Mouse (Mus musculus) hindbrain, embryonic 10.5 days (tissue): ENCODE measurements at regions not wholly inside any gene's neighbourhood (a gene's known extent, or its start where the extent isn't known, plus 50 kb on each side); places are given as distances from the start of the nearest gene placed in this dataset.

ENCODE experiments used
- DNase-seq: peaks from one replicate; pipeline ENCODE4 v3.0.0-alpha.2; 2017; ENCODE audit warnings: low spot score
- H3K27ac ChIP-seq: fragments of 300-500 bp; sonication (generic); 2 replicates; pipeline ENCODE4 v1.5.1; 2016; ENCODE audit warnings: mild to moderate bottlenecking, moderate library complexity
- H3K27me3 ChIP-seq: fragments of 300-500 bp; sonication (generic); 2 replicates; pipeline ENCODE4 v1.6.1; 2016; ENCODE audit warnings: mild to moderate bottlenecking; ENCODE audit not compliant: poor library complexity, insufficient read depth, severe bottlenecking
- H3K36me3 ChIP-seq: fragments of 300-500 bp; sonication (generic); 2 replicates; pipeline ENCODE4 v1.6.1; 2016; ENCODE audit warnings: mild to moderate bottlenecking, moderate library complexity
- H3K4me1 ChIP-seq: fragments of 300-500 bp; sonication (generic); replicated peaks from 2 replicates; pipeline ENCODE4 v1.6.1; 2016; ENCODE audit warnings: mild to moderate bottlenecking
- H3K4me3 ChIP-seq: fragments of 300-500 bp; sonication (generic); 2 replicates; pipeline ENCODE4 v1.5.1; 2016; ENCODE audit warnings: mild to moderate bottlenecking, moderate library complexity
- H3K9me3 ChIP-seq: fragments of 300-500 bp; sonication (generic); 2 replicates; pipeline ENCODE4 v1.6.1; 2016; ENCODE audit warnings: mild to moderate bottlenecking, moderate library complexity
- WGBS: fragments of 180-500 bp; shearing (Covaris S2); methylation state at CpG from one replicate; pipeline ENCODE4 v1.1.7; 2016; 5-methylcytosine and 5-hydroxymethylcytosine counted together

DNA sequence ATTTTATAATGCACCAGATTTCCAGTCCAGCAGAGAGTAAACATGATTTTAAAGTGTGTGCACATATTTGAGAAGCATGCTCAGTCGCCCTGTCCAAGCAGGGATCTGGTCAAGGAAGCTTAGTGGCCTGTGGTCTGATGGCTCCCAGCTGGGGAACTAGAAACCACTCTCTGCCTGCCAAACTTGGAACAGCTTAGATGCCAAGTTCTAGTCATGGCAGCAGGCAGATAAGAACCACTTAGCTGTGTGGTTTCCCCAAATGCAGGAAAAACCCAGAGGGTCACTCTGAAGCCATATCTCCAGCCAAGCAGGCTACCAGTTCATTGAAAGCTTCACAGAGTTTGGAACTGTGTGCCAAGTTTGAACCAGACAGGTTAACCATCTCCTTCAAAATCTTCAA lies 86.1 kb downstream of the Fam114a2 start:
- H3K4me3 ChIP-seq: no peak overlapping the region
- H3K9me3 ChIP-seq: no peaks in the 10 kb centered on the region
- H3K27ac ChIP-seq: no peak overlapping the region
- DNase-seq: no peak
- no peaks in the 10 kb centered on the region for H3K4me1 ChIP-seq
- no peaks in the 10 kb centered on the region for H3K36me3 ChIP-seq
- no peaks in the 10 kb centered on the region for H3K27me3 ChIP-seq
- WGBS: 73% methylated on average over 1 of the region's 1 CpGs

DNA sequence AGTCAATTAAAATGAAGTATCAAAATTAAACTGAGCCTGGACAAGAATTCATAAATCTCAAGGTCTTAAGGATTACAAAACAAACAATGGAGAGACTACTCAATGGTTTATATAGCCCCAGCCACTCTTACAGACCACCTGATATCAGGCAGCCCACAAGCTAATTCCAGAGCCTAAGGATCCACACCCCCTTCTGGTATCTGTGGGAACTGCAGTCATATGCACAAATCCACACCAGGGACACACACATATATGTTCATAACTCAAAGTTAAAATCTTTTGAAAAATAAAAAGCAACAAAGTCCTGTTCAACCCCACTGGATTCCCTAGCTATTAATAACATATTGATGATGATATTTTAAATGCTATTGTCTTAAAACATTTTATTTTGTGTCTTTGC lies 86.5 kb downstream of the Fam114a2 start:
- H3K9me3 ChIP-seq: no peaks in the 10 kb centered on the region
- no peaks in the 10 kb centered on the region for H3K27me3 ChIP-seq
- no peak overlapping the region for H3K4me3 ChIP-seq
- no peak for DNase-seq
- no peaks in the 10 kb centered on the region for H3K36me3 ChIP-seq
- no peak overlapping the region for H3K27ac ChIP-seq
- H3K4me1 ChIP-seq: no peaks in the 10 kb centered on the region

DNA sequence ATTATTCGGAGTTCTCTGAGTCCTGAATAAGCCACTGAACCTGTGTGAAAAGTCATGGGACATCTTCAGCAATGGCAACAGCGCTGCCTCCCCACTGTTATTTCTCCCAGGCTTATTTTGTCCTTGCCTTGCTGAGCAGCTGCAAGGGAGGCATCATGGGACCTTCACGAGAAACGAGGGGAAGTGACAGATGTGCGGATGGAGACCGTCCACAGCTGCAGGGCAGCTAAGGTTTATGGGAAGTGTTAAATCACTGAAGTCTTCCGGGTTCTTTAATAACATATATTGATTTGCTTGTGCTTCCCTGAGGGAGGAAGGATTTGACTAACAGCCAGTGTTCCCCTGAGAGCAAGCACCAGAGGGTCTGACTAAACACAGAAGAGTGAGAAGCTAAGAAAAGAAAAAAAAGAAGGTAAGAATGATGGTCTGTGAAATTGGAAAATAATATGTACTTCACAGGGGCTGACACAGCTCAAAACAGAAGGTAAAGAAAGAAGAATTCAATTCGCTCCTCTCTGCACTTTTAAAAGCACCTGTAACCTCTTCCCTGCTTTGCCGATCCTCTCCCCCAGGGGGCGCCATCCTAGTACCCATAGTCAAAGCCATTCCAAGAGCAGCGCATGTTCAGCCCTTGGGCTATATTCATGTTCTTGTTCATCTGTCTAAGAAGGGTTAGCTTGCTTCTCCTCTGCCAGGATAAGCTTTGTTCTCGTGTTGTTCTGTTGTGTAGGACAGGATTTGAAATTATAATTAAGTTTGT lies 92.2 kb downstream of the Fam114a2 start:
- Histone ChIP-seq H3K27ac (no peak overlapping the region), H3K9me3 (no peaks in the 10 kb centered on the region), H3K27me3 (no peaks in the 10 kb centered on the region), H3K4me3 (no peak overlapping the region), H3K4me1 (no peaks in the 10 kb centered on the region), H3K36me3 (no peaks in the 10 kb centered on the region)
- DNase-seq: peak; percentile 12
- WGBS: 70% methylated on average over 12 of the region's 12 CpGs

DNA sequence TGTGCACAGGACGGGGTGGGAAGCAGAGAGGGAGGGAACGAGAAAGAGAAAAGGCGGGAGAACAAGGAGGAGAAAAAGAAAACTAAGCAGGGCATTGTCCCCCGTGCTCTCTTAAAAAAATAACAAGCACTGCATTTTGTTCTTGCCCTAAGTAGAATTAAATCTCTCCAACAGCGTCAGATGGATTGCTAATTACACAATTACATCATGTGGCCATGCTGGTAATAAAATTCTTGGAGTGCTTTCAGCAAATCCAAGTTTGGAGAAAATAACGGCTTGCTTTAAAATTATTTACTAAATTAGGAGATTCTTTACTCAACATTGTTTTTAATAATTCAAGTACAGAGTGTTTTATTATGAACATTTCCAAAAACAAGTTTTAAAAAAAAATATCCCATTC lies 99.0 kb downstream of the Fam114a2 start:
- DNase-seq: no peak
- H3K9me3 ChIP-seq: no peaks in the 10 kb centered on the region
- no peaks in the 10 kb centered on the region for H3K27me3 ChIP-seq
- H3K4me1 ChIP-seq: peaks cover 7% of the 10 kb centered on the region; the same call in 1 of the 2 replicates
- WGBS: 86% methylated on average over 6 of the region's 6 CpGs
- H3K4me3 ChIP-seq: no peak overlapping the region
- no peak overlapping the region for H3K27ac ChIP-seq
- H3K36me3 ChIP-seq: no peaks in the 10 kb centered on the region

DNA sequence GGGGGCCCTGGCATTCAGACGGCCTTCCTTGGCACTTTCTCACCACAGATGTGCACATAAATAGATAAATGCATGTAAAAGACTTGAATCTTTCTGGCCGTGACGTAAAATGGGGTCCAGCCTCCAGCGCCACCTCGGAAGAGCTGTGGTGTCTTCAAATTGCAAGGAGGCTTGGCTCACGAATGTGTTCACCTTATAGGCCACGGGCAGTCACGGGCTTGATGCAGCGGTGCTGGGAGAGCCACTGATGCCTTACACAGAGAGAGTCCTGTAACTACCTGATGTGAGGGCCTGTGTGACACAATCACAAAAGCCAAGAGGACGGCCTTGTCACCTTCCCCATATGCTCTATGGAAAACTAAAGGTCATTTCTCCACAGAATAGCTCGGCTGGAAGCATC lies 102.4 kb downstream of the Fam114a2 start:
- Histone ChIP-seq H3K9me3 (no peaks in the 10 kb centered on the region), H3K36me3 (no peaks in the 10 kb centered on the region), H3K27ac (no peak overlapping the region), H3K4me3 (no peak overlapping the region), H3K4me1 (peaks cover 7% of the 10 kb centered on the region; the same call in 1 of the 2 replicates), H3K27me3 (no peaks in the 10 kb centered on the region)
- no peak for DNase-seq
- WGBS: 90% methylated on average over 11 of the region's 11 CpGs

DNA sequence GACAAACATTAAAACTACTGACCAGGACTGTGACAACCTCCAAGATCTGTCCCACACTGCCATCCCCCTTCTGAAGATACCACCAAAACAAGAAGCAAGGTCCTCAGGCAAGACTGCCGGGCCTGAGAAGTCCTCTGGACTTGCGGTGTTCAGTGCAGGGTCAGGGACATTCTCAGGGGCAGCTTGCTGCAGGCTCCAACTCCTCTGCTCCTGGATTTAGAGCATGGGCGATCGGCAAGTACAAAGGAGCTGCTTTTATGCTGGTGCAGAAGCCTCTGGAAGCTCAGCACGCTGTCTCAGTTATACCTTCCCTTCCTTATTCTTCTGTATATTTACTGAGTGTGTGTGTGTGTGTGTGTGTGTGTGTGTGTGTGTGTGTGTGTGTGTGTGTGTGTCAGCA lies 103.2 kb downstream of the Fam114a2 start:
- H3K36me3 ChIP-seq: no peaks in the 10 kb centered on the region
- WGBS: 82% methylated on average over 5 of the region's 5 CpGs

DNA sequence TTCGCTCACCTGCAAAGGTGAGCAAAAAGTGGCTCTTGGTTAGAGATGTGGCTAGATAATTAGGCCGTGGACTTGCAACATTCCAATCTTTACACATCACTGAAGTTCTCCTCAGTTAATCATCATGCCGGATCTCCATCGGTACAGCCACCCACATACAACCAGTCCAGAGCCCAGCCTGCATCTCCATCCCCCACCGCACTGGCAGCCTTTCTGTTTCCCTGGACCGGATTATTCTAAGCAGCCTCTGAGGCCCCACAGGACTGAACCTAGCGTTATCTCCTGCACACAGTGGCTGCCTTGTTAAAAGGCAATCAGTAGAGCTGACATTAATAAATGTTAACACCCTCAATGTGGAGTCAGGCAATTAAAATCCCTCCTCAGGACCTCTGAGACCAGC lies 103.7 kb downstream of the Fam114a2 start:
- 85% methylated on average over 7 of the region's 7 CpGs for WGBS
- no peak for DNase-seq
- Histone ChIP-seq H3K36me3 (no peaks in the 10 kb centered on the region), H3K27ac (no peak overlapping the region), H3K27me3 (no peaks in the 10 kb centered on the region), H3K9me3 (no peaks in the 10 kb centered on the region), H3K4me1 (peaks cover 7% of the 10 kb centered on the region; the same call in 1 of the 2 replicates), H3K4me3 (no peak overlapping the region)

More for the DNA sequence above, 103.2 kb downstream of the Fam114a2 start:
- no peak overlapping the region for H3K4me3 ChIP-seq
- H3K9me3 ChIP-seq: no peaks in the 10 kb centered on the region
- no peaks in the 10 kb centered on the region for H3K27me3 ChIP-seq
- DNase-seq: no peak
- peaks cover 7% of the 10 kb centered on the region; the same call in 1 of the 2 replicates for H3K4me1 ChIP-seq
- H3K27ac ChIP-seq: 0 out of 2 replicates have a peak overlapping the region, but pooled peaks have one; percentile 8

DNA sequence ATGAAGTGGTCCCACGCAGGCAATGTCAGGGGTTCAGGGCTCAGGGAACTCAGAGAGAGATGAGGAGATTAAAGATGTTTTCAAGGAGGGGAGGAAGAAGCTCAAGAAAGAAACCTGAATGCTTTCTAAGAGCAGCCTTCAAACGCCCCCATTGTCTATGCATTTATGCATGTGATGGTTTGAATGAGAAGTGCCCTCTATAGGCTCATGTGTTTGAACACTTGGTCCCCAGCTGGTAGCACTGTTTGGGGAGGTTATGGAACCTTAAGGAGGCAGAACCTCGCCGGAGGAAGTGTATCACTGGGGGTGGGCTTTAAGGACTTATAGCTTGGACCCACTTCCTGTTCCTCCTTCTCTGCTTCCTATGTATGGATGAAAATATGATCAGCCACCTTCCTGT lies 105.1 kb downstream of the Fam114a2 start:
- H3K27me3 ChIP-seq: no peaks in the 10 kb centered on the region
- H3K27ac ChIP-seq: no peak overlapping the region
- 81% methylated on average over 4 of the region's 4 CpGs for WGBS
- no peaks in the 10 kb centered on the region for H3K36me3 ChIP-seq
- no peaks in the 10 kb centered on the region for H3K9me3 ChIP-seq
- no peak for DNase-seq
- no peak overlapping the region for H3K4me3 ChIP-seq
- peaks cover 7% of the 10 kb centered on the region; the same call in 1 of the 2 replicates for H3K4me1 ChIP-seq

DNA sequence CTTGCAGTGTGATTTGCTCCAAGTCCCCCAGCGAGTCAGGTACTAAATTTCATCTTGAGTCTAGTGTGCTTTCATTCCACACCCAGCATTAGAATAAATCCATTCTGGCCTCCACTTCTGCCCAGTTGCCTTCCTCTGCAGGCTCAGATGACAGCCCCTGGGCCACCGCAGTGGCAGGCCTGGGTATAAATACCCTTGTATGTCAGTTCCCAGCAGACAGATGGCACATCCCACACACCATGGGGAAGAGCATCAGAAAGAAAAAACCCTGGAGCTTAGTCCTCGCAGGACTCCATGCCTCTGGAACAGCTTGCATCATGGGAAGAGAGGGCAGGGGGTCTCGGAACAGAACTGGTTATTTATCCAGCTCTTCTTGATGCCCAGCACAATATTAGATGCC lies 105.7 kb downstream of the Fam114a2 start:
- Histone ChIP-seq H3K4me1 (peaks cover 7% of the 10 kb centered on the region; the same call in 1 of the 2 replicates), H3K9me3 (no peaks in the 10 kb centered on the region), H3K27ac (no peak overlapping the region), H3K27me3 (no peaks in the 10 kb centered on the region), H3K36me3 (no peaks in the 10 kb centered on the region), H3K4me3 (no peak overlapping the region)
- 89% methylated on average over 4 of the region's 4 CpGs for WGBS
- no peak for DNase-seq

DNA sequence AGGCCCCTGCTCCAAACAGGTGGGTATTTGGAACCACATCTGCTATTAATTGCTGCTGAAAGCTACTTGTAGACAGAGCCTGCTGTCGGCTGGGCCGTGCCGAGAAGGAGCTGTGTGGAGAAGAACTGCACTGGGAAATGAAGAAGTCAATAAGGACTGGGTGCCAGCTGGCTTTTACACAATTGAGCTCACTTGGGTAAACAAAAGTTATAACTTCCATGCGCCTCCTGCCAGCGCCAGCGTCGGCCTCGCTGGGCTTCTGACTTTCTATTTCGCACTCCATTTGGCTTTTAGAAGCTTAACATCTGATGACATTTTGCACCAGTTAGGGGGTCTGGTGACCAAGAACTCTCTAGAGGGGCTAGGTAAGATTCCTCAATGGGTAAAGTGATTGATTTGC lies 114.2 kb downstream of the Fam114a2 start:
- H3K27me3 ChIP-seq: no peaks in the 10 kb centered on the region
- no peaks in the 10 kb centered on the region; the same call in 1 of the 2 replicates for H3K9me3 ChIP-seq
- no peak overlapping the region for H3K4me3 ChIP-seq
- H3K36me3 ChIP-seq: no peaks in the 10 kb centered on the region
- H3K27ac ChIP-seq: no peak overlapping the region
- peak; percentile 4 for DNase-seq
- no peaks in the 10 kb centered on the region for H3K4me1 ChIP-seq
- WGBS: 68% methylated on average over 9 of the region's 9 CpGs

DNA sequence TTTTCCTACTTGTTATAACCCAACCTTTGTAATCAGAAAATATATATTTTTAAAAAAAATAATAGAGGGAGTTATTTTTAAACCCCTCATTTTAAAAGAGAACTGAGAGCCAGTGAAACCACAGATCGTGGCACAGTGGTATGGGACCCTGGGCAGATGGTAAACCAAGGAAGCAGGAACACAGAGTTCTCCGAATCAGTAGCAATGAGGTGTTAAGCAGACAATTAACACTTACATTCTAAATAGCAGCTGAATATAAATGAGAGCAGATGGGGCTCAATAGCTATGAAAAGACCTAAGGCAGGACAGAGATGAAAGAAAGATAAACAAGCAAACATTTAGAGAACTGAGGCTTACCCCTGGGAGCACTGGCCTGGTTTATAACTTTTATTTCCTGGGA lies 116.8 kb downstream of the Fam114a2 start:
- H3K27ac ChIP-seq: no peak overlapping the region
- no peaks in the 10 kb centered on the region; the same call in 1 of the 2 replicates for H3K9me3 ChIP-seq
- no peak for DNase-seq
- H3K36me3 ChIP-seq: no peaks in the 10 kb centered on the region
- WGBS: 71% methylated on average over 2 of the region's 2 CpGs
- no peaks in the 10 kb centered on the region for H3K27me3 ChIP-seq
- no peak overlapping the region for H3K4me3 ChIP-seq
- no peaks in the 10 kb centered on the region for H3K4me1 ChIP-seq

DNA sequence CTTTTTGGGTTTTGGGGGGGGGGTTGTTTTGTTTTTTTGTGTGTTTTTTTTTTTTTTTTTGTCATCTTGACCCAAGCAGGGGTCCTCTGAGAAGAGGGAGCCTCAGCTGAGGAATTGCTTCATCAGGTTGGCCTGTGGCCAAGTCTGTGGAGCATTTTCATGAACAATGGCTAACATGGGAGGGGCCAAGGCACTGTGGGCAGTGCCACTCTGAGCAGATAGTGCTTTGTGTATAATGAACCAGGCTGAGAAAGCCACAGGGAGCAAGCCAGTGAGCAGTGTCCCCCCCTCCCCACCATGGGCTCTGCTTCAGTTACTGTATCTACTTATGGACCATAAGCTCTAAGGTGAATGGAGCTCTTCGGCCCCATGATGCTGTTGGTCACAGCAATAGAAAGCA lies 119.1 kb downstream of the Fam114a2 start:
- no peaks in the 10 kb centered on the region for H3K27me3 ChIP-seq
- WGBS: 88% methylated on average over 1 of the region's 1 CpGs
- no peaks in the 10 kb centered on the region for H3K36me3 ChIP-seq
- no peak overlapping the region for H3K27ac ChIP-seq
- no peak for DNase-seq
- no peak overlapping the region for H3K4me3 ChIP-seq
- no peaks in the 10 kb centered on the region for H3K4me1 ChIP-seq
- H3K9me3 ChIP-seq: no peaks in the 10 kb centered on the region

DNA sequence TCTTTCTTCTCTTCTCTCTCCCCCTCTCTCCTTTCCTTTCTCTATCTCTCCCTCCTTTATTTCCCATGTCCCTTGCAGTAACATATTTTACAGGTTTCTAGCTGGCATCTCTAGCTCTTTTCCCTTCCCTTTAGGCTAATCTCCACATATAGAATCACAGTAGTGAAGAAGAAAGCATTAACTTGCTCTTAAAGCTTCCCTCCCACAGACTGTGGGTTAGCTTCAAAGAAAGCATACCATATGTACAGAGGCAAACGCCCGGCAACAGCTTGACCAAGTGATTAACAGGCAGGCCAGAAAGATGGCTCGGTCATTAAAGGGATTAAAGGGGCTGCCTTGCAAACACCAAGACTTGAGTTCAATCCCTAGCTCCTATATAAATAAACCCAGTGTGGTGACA lies 122.0 kb downstream of the Fam114a2 start:
- Histone ChIP-seq H3K36me3 (no peaks in the 10 kb centered on the region), H3K9me3 (no peaks in the 10 kb centered on the region), H3K4me1 (no peaks in the 10 kb centered on the region), H3K27me3 (no peaks in the 10 kb centered on the region), H3K4me3 (no peak overlapping the region), H3K27ac (no peak overlapping the region)
- no peak for DNase-seq
- 64% methylated on average over 3 of the region's 3 CpGs for WGBS

DNA sequence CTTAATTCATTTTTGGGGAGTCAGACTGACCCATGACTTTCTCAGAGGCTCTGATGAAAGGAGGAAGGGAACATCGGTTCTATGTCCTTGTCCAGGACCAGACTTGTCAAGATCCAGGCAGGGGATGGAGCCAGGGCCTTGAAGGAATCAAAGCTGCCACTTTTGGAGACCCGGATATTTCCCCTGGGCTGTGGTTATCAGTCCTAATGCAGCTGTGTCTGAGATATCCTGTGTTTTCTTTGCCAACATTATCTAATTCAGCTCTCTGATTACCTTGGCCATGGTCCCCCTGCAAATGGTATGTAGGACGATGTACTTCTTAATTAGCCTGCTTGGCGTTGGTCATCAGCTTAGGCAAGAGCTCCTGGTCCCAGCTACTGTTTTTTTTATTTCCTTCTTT lies 127.6 kb downstream of the Fam114a2 start:
- Histone ChIP-seq H3K9me3 (no peaks in the 10 kb centered on the region), H3K27ac (no peak overlapping the region), H3K27me3 (no peaks in the 10 kb centered on the region), H3K36me3 (no peaks in the 10 kb centered on the region), H3K4me1 (no peaks in the 10 kb centered on the region), H3K4me3 (no peak overlapping the region)
- no peak for DNase-seq
- 86% methylated on average over 4 of the region's 4 CpGs for whole genome bisulfite sequencing
